Mouse (Mus musculus) mesoderm, embryonic 11.5 days (tissue): ENCODE results near the gene Cenpv.

Experiments
- DNase-seq: peaks from one replicate; pipeline ENCODE4 v3.0.0-alpha.2; 2012; ENCODE audit warnings: low read depth, low spot score

Cenpv gene

DNA sequence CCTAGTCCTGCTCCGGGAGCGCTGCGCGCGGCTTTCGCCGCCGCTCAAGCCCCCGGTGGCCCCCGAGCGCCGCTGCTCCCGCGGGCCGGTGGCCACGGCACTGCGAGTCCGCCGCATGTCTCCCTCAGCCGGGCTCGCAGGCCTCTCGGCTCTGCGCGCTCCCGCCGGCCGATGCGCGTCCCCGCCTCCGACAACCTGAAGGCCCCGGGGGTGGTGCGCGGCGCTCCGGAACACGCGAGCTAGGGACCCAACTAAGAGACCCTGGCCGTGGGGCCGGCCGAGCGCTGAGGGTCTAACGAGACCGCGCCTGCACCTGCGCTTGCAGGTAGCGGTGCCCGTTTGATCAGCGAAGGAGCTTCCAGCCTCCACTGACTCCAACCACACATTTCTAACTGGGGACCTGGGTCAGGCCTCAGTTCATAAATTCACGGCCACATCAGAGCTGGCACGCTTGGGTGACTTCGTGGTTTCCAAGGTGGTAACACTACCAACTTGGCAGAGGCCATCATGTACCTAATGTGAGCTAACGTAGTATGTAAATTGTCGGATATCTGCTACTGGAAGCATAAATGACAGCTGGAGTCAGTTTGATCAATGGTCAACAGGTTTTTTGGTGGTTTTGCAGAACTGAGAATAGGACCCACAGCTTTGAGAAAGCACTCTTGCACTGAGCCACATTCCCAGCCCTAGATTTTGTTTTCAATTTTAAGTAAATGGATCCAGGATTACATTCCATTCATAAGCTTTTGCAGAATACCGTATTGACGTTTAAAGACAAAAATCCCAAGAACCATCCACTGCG, at the start of gene Cenpv:
Cenpv (minus strand) TSS at position 173 of the 802 bp plus-strand sequence.
- peak; percentile 68 for DNase-seq

DNA sequence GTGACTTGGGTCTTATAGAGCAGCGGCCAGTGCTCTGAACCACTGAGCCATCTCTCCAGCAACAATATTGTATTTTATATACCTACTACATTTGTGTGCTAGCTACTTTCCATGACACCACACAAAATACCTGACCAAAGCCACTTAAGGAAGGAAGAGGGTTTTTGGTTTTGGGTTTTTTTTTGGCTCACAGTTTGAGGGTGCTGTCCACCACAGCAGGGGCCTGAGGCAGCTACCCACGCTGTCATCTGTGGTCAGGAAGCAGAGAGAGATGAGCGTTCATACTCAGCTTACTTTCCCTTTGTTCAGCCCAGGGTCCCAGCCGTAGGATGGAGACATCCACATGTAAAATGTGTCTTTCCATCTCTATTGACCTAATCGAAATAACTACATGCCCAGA, 48.0 kb upstream of the Cenpv start:
- DNase-seq = no peak

DNA sequence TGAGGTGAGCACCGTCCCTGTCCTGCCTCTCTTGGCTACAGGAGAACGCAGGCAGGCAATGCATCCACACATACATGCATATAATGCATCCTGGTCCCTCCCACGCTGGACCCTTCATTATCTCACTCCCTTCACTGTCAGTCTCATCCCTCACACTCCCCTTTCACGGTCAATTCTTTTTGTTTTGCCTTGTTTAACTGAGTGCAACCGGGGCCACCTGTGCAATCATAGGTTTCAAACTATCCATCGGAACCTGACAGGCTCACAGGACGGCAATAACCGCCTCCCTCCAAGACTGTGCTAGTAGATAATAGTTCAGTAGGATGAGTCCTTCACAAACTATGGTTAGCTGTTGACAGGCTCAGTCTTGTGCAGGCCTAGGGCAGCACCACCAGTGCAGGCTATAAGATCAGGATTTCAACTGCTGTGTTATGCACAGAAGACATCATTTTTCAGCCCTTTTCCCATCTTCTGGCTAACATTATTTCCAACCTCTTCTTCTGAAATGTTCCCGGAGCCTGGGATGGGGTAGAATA, 45.7 kb upstream of the Cenpv start:
- DNase-seq = no peak

- DNase-seq = no peak
These were observed 44.0 kb upstream of the Cenpv start for GRCm38 (mm10) chr11:62583031-62583430.

GRCm38 (mm10) chr11:62576530-62577152, 37.6 kb upstream of the Cenpv start:
- DNase-seq = no peak

GRCm38 (mm10) chr11:62575659-62576438, 36.8 kb upstream of the Cenpv start:
- no peak for DNase-seq

- peak; percentile 90 for DNase-seq
These were observed 36.2 kb upstream of the Cenpv start for GRCm38 (mm10) chr11:62575297-62575658.

- no peak for DNase-seq
These were observed 35.6 kb upstream of the Cenpv start for GRCm38 (mm10) chr11:62574703-62575085.

DNA sequence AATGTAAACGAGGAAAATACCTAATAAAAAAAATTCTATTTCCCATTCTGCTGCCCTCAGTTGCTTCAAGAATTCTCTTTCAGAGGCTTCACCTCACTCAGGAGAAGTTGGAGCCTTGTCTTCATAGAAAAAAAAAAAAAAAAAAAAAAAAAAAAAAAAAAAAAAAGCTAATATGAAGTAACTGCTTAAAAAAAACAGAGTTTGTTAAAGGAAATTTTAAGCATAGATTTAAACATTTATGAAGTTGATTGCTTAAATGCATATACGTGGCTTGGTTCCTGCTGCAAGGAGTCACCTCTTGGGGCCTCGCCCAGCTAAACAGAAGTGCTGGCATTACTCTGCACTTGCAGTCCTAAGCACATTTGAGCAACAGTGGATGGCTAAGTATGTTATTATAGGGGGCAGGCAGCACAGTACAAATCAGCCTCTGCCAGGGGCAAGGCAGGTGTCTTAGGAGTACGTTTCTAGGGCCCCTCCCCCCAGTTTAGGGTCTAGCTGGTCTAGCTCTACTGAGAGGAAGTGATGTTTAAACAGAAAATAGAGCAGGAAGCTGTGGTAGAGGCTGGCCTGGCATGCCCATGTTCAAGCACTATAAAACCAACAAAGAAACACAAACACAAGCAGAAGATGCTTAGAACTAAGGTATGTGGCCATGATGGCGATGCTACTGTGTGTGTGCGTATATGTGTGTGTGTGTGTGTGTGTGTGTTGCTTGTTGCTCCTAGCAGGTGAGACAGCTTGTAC, 35.1 kb upstream of the Cenpv start, which contains the start of gene Trpv2:
Trpv2 (plus strand) TSS at position 528 of the 744 bp plus-strand sequence.
- DNase-seq = no peak

DNA sequence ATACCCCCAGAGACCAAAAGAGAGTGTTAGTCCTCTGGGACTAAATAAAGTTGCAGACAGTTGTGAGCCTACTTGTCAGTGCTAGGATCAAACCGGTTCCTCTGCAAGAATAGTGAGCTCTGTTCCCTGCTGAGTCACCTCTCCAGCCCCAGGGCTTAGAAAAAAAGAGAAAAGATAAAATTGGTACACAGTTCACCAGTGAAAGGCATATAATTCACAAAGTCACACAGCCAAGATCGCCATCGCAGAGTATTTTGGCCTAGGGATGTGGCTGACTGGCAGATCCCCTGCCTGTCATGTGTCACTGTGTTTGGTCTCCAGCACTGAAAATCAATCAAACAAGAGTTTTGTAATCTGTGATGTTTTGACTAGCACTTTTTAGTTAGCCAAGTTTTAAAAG, 29.2 kb upstream of the Cenpv start:
- DNase-seq = no peak

DNA sequence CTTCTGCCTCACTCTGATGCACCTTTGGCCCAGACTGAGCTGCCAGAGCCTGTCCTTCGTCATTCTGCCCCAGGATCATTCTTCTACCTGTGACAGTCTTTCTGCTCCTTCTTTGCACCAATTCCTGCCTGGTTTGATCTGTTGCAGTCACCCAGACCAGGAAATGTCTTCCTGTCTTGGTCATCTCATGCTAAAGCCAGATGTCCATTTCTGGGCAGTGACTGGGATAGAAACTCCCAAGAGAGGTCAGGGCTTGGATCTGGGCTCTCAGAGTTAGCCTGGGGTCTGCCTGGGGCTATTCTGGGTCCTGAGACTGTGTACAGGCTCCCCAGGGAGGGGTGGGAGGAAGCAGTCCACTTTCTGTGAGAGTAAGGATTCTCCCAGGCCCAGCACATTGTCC, 27.1 kb upstream of the Cenpv start:
- DNase-seq = no peak

DNA sequence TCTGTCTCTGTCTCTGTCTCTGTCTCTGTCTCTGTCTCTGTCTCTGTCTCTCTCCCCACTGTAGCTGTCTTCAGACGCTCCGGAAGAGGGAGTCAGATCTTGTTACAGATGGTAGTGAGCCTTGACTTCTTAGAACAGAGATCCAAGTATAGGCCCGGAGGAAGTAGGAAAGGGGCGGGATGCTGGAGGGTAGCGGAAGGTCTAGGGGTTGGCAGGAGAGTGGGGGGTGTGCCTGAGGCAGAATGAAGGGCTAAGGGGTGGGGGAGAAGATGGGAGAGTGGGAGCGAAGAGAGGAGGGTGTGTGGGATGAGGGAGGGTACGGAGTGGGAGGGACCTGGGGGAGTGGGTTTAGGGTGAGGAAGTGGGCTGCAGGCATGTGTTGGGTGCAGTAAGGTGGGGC, 26.7 kb upstream of the Cenpv start:
- DNase-seq = no peak

DNA sequence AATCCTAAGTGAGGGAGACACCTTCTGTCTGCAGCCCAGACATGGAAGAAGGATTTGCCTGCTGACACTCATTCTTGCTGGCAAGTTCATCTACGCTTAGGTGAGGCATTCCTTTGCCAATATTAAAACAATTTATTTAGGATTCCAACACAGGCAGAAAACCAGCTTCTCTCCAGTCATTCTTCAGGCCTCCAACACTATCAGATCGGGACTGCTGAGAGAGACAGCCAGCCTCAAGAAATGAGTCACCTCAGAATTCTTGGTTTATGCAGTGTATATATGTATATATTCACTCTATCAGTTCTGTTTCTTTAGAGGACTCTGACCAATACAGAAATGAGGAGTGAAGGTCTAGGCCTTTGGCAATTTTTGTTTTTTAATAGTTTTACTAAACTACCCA, 24.5 kb upstream of the Cenpv start:
- DNase-seq = no peak

GRCm38 (mm10) chr11:62560463-62561016, 21.5 kb upstream of the Cenpv start:
- DNase-seq = no peak

DNA sequence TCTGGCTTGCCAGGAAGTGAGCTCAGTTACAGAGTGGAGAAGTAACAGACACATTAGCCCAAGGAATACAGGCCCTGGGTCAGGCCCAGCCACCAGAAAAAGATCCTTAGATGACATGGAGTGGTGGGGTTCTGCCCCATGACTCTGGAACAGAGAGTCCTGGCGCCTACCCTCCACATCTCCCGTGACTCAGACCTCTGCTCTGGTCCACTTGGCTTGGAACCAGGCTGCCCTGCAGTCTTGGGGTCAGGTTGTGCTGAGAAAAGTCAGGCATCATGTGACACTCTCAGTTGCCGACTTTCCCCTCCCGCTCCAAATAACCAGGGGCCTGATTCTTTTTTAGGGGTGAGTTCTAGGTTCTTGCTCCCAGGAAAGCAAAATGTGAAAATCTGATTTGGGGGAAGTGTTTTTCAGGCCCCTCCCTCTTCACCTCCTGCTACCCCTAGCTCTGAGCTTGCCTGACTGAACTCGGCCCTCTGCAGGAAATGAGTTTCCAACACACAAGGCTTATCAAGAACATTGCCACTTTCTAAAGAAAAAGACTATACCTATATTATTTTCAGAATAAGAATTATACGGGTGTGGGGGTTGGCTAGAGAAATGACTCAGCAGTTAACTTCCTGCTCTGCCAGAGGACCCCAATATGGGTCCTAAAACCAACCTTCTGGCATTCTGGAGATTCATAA, 20.0 kb upstream of the Cenpv start:
- no peak for DNase-seq

DNA sequence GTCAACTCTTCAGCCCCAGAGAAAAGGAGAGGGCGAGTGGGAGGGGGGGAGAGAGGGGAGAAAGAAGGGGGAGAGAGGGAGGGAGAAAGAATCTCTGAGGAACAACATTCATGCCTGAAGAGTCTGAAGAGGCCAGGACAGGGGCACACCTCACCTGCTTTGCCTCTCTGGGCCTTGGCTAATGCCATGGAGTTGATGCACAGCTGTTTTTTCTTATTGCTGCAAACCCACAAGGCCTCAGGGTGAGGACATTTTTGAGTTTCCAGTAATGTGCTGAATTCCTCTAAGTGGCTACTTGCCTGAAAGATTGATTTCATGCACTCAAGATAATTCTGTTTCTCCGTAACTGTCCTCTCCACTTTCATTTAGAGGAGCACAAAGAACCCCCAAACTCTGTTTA, 19.1 kb upstream of the Cenpv start:
- no peak for DNase-seq

- no peak for DNase-seq
These were observed 18.1 kb upstream of the Cenpv start for GRCm38 (mm10) chr11:62557205-62557604.

- no peak for DNase-seq
These were observed 16.9 kb upstream of the Cenpv start for GRCm38 (mm10) chr11:62555896-62556412.

DNA sequence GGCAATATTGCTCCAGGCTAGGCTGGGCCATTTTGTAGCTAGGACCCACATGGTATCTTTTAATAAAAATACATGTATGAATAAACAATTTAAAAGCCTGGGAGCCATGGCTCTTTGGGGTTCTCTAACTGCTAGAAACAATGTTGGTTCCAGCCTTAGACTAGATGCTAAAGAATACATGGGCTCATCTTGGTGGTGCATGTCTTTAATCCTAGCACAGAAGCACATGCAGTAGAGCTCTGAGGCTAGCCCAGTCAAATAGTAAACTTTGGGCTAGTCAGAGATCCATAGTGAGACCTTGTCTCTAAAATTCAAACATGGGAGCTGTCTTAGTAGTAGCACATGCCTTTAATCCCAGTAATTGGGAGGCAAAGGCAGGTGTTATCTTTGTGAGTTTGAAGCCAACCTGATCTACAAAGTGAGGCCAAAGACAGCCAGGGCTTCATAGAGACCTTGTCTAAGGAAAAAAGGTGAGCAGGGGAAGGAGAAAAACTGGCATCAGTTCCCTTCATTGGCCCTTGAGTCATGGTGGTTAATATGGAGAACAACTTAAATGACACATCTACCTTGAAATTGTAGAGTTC, 16.0 kb upstream of the Cenpv start:
- DNase-seq = no peak
